Mouse (Mus musculus) yolk sac, embryonic 10.5 days (tissue): ENCODE measurements around the gene Myh14.

Source experiments
- DNase-seq: peaks from one replicate; pipeline ENCODE4 v3.0.0-alpha.2; 2017; ENCODE audit warnings: low spot score

Gene Myh14

DNA sequence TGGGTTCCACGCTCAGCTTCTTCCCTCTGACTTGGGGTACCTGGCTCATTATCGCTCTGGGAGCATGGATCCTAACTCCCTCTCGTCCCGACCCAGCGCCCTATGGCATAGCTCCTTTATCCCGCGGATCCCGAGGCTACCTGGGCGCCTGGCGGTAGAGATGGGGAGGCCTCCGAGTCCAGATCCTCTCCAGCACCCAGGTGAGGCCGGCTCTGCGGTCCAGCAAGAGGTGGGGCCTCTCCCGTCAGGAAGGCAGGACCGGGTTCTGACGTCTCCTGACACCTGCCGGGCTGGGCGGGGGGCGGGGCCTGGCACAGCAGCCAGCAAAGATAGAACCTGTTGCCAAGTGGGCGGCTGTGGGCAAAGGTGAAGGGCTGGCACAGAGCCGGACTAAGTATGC is 1.5 kb downstream of the Myh14 start:
- DNase-seq = peak; percentile 26

GRCm38 (mm10) chr7:44667996-44668738 is 2.5 kb downstream of the Myh14 start:
- peak; percentile 52 for DNase-seq

- no peak for DNase-seq
Measured at GRCm38 (mm10) chr7:44666462-44666861, 4.2 kb downstream of the Myh14 start.

DNA sequence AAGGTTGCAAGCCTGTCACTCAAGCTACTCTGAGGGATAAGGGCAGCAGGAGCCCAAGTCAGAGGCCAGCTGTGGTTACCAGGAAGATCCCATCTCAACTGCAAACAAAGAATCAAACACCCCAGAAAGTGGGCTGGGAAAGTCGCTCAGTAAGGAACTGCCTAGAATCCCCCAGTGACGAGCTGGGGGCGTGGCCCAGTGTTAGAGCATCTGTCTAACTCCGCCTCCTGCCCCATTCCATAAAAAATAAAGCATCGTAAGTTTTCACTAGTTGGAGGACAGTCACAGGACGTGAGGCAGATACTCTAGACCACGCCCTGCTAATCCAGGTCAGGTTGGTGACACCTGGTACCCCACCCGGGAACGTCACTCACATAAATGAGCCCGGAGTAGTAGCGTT is 5.9 kb downstream of the Myh14 start:
- DNase-seq = no peak

DNA sequence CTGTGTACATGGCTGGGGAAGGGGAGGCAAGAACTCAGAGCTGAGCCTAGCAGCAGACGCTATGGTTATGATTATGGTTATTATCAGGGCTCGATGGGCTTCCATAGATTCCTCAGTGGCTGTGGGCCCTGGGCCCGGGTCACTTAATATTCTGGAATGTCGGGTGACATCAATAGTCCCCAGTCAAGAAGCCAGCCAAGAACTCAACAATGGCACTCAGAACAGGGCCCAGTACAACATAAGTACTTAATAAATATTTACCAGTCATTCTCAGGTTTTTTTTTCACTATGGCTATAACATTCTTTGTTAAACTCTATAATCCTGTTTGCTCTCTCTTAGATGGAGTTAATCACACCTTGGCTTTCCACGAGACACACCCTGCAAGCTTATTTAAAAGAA is 7.1 kb downstream of the Myh14 start:
- no peak for DNase-seq

DNA sequence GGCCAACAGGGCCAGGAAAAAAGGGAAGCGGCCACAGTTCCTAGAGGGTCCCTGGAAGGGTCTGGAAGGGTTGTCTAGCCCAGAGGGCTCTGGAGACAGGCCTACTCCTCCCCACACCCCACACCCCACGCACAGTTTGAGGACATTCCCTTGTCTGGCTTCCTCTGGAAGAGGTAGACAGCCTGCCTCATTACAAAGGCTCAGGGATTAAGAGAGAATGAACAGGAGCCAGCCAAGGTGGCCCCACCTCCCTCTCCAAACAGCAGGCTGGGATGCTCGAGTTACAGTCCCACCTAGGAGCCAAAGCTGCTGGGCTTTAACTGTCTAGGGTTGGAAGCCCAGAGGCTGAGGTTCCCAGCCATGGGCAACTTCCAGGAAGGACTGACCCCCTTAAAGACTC is 8.1 kb downstream of the Myh14 start:
- no peak for DNase-seq

- DNase-seq = no peak
Measured at GRCm38 (mm10) chr7:44662168-44662567, 8.5 kb downstream of the Myh14 start.

DNA sequence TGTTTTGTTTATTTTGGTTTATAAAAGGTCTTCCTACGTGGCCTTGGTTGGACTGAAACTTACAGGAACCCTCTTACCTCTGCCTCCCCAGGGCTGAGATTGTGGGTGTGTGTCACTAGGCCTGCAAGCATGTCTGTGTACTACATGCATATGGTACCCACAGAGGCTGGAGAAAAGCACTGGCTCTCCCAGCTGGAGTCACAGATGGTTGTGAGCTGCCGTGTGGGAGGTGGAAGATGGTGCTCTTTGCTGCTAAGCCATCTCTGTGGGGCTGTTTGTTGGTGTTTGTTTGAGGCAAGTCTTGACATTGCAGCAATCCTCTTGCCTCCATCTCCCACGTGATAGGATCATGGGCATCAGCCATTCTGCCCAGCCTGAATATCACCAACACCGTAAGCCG is 9.4 kb downstream of the Myh14 start:
- DNase-seq = no peak

DNA sequence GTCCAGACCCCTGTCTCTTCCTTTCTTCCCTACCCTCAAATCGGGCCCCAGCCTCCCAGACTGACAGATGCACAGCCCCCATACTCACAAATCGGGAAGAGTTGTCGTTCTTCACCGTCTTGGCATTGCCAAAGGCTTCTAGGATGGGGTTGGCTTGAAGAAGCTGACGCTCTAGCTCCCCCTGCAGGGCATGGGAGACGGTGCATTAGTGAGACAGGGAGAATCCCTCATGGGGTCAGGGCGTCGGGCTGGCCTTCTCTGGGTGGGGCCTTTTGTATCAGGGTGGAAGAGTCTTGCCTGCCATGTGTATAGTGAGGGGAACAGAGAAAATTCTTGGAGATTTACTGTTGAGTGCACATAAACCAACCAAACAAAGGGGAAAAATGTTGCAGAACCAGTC is 15.1 kb downstream of the Myh14 start:
- no peak for DNase-seq

- DNase-seq = no peak
Measured at GRCm38 (mm10) chr7:44653773-44654172, 16.9 kb downstream of the Myh14 start.

GRCm38 (mm10) chr7:44651416-44651815 is 19.2 kb downstream of the Myh14 start:
- DNase-seq = no peak

DNA sequence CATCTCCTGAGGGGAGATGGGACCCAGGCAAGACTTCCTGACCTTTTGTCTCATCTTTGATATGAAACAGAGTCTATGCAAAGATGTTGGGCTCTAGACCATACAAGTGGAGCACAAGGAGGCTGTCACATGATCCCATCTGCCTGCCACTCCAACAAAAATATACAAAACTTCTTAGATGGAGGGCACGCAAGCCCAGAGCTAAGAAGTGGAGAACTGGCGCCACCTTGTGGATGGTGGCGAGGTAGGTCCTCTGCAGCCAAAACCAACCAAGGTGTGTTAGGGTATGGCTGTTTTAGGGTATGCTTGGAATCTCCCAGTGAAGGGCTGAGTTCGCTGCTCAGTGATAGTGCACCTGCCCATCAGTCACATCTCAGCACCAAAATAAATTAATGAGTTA is 20.7 kb downstream of the Myh14 start:
- DNase-seq = no peak

- no peak for DNase-seq
Measured at GRCm38 (mm10) chr7:44649094-44649610, 21.5 kb downstream of the Myh14 start.

DNA sequence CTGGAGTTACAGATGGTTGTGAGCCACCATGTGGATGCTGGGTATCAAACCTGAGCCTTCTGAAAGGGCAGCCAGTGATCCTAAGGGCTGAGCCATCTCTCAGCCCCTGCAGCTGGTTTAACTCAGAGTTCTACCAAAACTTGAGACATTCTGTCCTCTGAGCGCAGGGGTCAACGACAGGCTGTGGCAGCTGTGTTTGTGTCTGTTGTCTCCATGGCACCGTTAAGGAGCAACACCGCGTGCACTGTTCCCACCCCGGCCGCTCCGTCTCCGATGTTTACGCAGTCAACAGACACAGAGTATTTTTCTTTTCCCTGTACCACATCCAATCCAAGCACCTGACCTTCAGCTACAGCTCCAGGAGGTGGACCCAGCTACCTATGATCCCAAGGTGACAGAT is 22.9 kb downstream of the Myh14 start:
- no peak for DNase-seq

GRCm38 (mm10) chr7:44647042-44647724 is 23.5 kb downstream of the Myh14 start:
- DNase-seq = no peak

DNA sequence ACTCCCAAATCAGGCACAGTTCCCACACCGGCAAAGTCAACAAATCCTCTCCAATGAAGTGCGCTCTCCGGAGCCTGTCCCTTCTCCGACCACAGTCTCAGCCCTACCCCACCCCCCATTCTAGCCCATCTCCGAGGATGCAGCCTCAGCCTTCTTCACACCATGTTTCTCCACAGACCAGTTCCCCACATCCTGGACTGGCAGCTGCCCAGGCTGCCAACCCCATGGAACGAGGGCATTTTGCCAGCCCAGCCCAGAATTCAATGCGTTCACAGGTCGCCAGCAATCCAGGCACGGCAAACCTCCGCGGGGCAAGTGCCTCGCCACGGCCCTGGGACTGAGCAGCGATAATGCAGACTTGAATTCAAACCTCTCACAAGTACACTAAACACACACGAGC is 24.7 kb downstream of the Myh14 start:
- DNase-seq = no peak

- no peak for DNase-seq
Measured at GRCm38 (mm10) chr7:44645256-44645655, 25.4 kb downstream of the Myh14 start.

GRCm38 (mm10) chr7:44641887-44642286 is 28.8 kb downstream of the Myh14 start:
- no peak for DNase-seq

- no peak for DNase-seq
Measured at GRCm38 (mm10) chr7:44640843-44641605, 29.6 kb downstream of the Myh14 start.

GRCm38 (mm10) chr7:44638663-44639062 is 32.0 kb downstream of the Myh14 start:
- DNase-seq = no peak

GRCm38 (mm10) chr7:44636684-44637083 is 34.0 kb downstream of the Myh14 start:
- no peak for DNase-seq

DNA sequence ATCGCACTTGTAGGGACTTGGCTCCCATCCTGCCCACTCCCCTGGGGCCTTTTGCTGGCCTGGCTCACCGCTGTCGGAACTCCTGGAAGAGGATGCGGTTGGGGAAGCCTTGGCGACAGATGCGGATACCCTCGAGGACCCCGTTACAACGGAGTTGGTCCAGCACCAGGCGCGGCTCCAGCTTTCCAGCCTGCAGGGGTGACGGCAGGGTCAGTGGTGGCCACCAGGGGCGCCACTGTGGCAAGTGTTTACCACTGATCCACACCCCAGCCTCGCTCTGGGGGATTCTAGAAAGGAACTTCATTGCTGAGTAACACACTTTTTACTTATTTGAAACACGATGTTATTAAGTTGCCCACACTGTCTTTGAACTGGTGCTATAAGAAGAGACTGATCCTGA is 37.2 kb downstream of the Myh14 start:
- no peak for DNase-seq

DNA sequence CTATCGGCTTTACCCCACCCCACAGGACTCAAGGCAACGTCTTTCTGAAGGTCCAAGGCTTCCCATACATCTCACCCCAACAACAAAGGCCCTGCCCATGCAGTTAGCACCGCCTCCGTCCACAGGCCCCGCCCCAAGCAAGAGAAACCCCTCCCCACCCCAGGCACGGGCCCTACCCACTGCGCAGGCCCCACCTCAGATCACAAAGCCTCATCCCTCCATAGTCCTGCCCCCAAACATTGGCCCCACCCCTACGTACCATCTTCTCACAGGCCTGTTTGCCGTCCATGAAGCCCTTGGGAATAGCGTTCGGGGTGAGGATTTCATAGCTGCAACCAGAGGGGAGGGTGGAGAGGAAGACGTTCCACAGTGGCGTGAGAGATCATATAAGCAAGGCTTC is 38.0 kb downstream of the Myh14 start:
- no peak for DNase-seq
